Mouse (Mus musculus) embryonic facial prominence, embryonic 11.5 days (tissue): ENCODE results near the gene Acsl3. TPM values are rescaled to one million over a fixed set of nuclear protein-coding genes. Genes with fewer than 3 reads are reported as not detected.

Experiments
- ATAC-seq: fragments of 200-750 bp; cut with Nextera tagmentation; replicated peaks from 2 replicates; pipeline ENCODE4 v1.8.0; 2017; ENCODE audit warnings: low read depth; ENCODE audit not compliant: insufficient number of reproducible peaks, low FRiP score, low TSS enrichment
- DNase-seq: peaks from one replicate; pipeline ENCODE4 v3.0.0-alpha.2; 2015; ENCODE audit warnings: low spot score
- H3K27ac ChIP-seq: fragments of 300-500 bp; sonication (generic); replicated peaks from 2 replicates; pipeline ENCODE4 v1.5.1; 2014; ENCODE audit warnings: mild to moderate bottlenecking, low read depth, low read length, control low read depth
- H3K27me3 ChIP-seq: fragments of 300-500 bp; sonication (generic); 2 replicates; pipeline ENCODE4 v1.6.1; 2014; ENCODE audit warnings: mild to moderate bottlenecking, low read length, moderate library complexity, mixed read lengths; ENCODE audit not compliant: control insufficient read depth, insufficient read depth
- H3K36me3 ChIP-seq: fragments of 300-500 bp; sonication (generic); replicated peaks from 2 replicates; pipeline ENCODE4 v1.6.1; 2014; ENCODE audit warnings: low read depth, mild to moderate bottlenecking, low read length, moderate library complexity, mixed read lengths; ENCODE audit not compliant: control insufficient read depth, insufficient read depth
- H3K4me1 ChIP-seq: fragments of 300-500 bp; sonication (generic); 2 replicates; pipeline ENCODE4 v1.6.1; 2014; ENCODE audit warnings: low read length, mixed read lengths; ENCODE audit not compliant: control insufficient read depth, insufficient read depth
- H3K4me2 ChIP-seq: fragments of 300-500 bp; sonication (generic); 2 replicates; pipeline ENCODE4 v1.6.1; 2014; ENCODE audit warnings: low read depth, mild to moderate bottlenecking, control low read depth, low read length, moderate library complexity
- H3K4me3 ChIP-seq: fragments of 300-500 bp; sonication (generic); 2 replicates; pipeline ENCODE4 v1.5.1; 2014; ENCODE audit warnings: low read depth, low read length, control low read depth
- H3K9ac ChIP-seq: fragments of 300-500 bp; sonication (generic); replicated peaks from 2 replicates; pipeline ENCODE4 v1.6.1; 2014; ENCODE audit warnings: mild to moderate bottlenecking, control low read depth, low read length
- H3K9me3 ChIP-seq: fragments of 300-500 bp; sonication (generic); replicated peaks from 2 replicates; pipeline ENCODE4 v1.6.1; 2016; ENCODE audit warnings: mild to moderate bottlenecking, low read length, inconsistent platforms, mixed read lengths; ENCODE audit not compliant: control insufficient read depth
- WGBS: fragments of 180-500 bp; shearing (Covaris S2); extraction: QIAGEN DNeasy Blood & Tissue Kit; methylation state at CpG from one replicate; pipeline ENCODE4 v1.1.7; 2014; 5-methylcytosine and 5-hydroxymethylcytosine counted together
- polyA plus RNA-seq: library from polyadenylated mRNA; unstranded; fragments of >200 nt; fragmentation: Nextera tagmentation; extraction: Ambion mirVana; gene quantifications from 2 replicates; pipeline ENCODE4 v1.2.1, GENCODE M21; 2014

The Acsl3 gene
- polyA plus RNA-seq, 1 experiment from 2014 or later: 112 TPM

DNA sequence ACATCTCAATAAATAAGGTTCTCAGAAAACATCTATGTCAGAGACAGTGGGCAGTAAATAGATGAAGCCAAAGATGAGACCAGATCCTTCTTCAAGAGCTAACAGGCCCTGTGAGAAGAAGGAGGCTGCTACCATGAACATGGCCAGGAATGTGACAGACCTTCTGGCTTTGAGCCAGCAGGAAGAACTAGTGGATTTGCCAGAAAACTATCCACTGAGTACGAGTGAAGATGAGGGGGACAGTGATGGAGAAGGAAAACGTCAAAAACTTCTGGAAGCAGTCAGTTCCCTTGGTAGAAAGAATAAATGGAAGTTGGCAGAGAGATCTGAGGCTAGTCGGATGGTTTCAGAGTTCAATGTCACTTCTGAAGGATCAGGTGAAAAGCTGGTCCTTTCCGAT, 6.7 kb downstream of the Acsl3 start:
- no peak for DNase-seq
- WGBS: 89% methylated on average over 4 of the region's 4 CpGs
- H3K4me2 ChIP-seq: no peak overlapping the region

DNA sequence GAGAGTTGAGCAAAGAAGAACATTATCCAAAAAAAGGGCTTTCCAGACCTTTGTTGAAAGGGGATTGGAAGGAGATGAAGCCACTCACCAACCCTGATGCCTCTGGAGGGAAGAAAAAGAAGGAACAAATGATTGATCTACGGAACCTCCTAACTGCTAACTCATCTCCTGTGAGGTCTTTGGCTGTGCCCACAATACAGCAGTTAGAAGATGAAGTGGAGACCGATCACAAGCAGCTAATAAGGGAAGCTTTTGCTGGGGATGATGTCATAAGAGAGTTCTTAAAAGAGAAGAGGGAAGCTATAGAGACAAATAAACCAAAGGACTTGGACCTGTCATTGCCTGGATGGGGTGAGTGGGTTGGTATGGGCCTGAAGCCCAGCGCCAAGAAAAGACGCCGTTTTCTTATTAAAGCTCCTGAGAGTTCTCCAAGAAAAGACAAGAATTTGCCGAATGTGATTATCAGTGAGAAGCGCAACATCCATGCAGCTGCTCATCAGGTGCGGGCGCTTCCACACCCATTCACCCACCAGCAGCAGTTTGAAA, 8.4 kb downstream of the Acsl3 start:
- no peak overlapping the region for H3K4me2 ChIP-seq
- H3K4me1 ChIP-seq: no peaks in the 10 kb centered on the region
- H3K4me3 ChIP-seq: no peak overlapping the region
- H3K9ac ChIP-seq: no peak overlapping the region
- no peak for DNase-seq
- WGBS: 95% methylated on average over 9 of the region's 9 CpGs
- no peak for ATAC-seq
- no peaks in the 10 kb centered on the region for H3K9me3 ChIP-seq
- no peak overlapping the region for H3K27ac ChIP-seq
- peaks cover 5% of the 10 kb centered on the region for H3K36me3 ChIP-seq
- no peaks in the 10 kb centered on the region for H3K27me3 ChIP-seq

More for the DNA sequence above, 6.7 kb downstream of the Acsl3 start:
- H3K4me3 ChIP-seq: no peak overlapping the region
- no peak overlapping the region for H3K9ac ChIP-seq
- H3K4me1 ChIP-seq: no peaks in the 10 kb centered on the region
- H3K27me3 ChIP-seq: no peaks in the 10 kb centered on the region
- ATAC-seq: no peak
- H3K9me3 ChIP-seq: no peaks in the 10 kb centered on the region
- no peak overlapping the region for H3K27ac ChIP-seq
- peaks cover 5% of the 10 kb centered on the region for H3K36me3 ChIP-seq

DNA sequence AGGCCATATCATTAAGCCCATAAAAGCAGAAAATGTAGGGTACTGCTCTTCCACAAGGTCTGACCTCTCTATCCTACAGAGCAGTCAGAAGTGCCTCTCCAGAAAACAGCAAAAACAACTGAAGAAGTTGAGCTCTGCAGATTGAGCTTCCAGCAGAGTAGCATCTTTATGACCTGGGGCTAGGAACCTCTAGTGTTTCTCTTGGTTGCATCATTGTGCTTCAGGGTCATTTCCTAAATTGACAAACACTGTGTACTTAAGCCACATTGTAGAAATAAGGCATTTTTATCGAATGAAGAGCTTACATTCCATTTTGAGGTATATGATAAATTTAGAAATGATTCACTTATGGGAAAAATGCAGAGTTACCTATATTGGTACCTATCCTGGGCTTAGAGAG, 9.0 kb downstream of the Acsl3 start:
- Histone ChIP-seq H3K9ac (no peak overlapping the region), H3K4me1 (no peaks in the 10 kb centered on the region), H3K27ac (no peak overlapping the region), H3K4me2 (no peak overlapping the region), H3K9me3 (no peaks in the 10 kb centered on the region), H3K4me3 (no peak overlapping the region), H3K27me3 (no peaks in the 10 kb centered on the region), H3K36me3 (peaks cover 5% of the 10 kb centered on the region)
- 93% methylated on average over 1 of the region's 1 CpGs for WGBS
- no peak for DNase-seq
- no peak for ATAC-seq

DNA sequence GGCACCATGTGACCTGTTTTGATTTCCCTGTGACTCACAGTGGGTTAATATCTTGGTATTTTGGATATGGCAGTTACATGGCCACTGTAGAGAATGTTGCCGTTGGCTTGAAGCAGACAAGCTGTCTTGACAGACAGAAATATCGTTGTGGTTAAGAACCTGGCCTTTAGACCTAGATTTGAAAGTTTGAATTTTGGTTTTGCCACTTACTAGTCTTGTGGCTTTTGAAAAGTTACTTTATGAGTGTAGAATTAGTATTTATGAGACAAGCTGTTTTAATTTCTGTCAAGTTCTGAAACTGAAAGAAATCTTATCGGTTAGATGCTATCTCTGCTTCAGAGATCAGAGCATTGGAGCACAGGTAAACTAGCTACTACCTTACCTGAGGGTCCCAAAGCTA, 24.7 kb downstream of the Acsl3 start:
- no peak overlapping the region for H3K9ac ChIP-seq
- H3K4me1 ChIP-seq: no peaks in the 10 kb centered on the region
- WGBS: 92% methylated on average over 3 of the region's 3 CpGs
- no peak for DNase-seq
- no peak overlapping the region for H3K27ac ChIP-seq
- ATAC-seq: no peak
- no peaks in the 10 kb centered on the region for H3K9me3 ChIP-seq
- no peaks in the 10 kb centered on the region for H3K27me3 ChIP-seq
- no peak overlapping the region for H3K4me3 ChIP-seq
- no peak overlapping the region for H3K4me2 ChIP-seq
- no peaks in the 10 kb centered on the region for H3K36me3 ChIP-seq

DNA sequence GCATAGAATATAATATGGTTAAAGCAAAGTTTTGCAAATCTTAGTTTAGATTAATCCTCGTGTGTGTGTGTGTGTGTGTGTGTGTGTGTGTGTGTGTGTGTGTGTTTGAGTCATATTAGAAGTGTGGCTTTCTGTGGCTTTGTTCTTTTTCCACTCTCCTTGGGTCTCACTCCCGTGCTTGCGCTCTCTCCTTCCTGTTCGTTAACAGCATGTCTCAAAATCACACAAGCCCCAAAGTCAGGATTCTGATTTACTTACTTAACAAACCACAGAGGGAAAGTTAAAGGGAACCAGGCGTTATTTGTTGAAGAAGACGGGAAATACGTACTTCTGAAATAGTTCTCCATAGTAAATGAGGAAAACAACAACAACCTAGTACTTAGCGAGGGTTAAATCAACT, 26.5 kb downstream of the Acsl3 start:
- Histone ChIP-seq H3K4me1 (no peaks in the 10 kb centered on the region), H3K4me2 (no peak overlapping the region), H3K4me3 (no peak overlapping the region), H3K9me3 (no peaks in the 10 kb centered on the region), H3K36me3 (no peaks in the 10 kb centered on the region; the same call in 1 of the 2 replicates), H3K9ac (no peak overlapping the region), H3K27me3 (no peaks in the 10 kb centered on the region), H3K27ac (no peak overlapping the region)
- DNase-seq: no peak
- ATAC-seq: no peak
- 89% methylated on average over 8 of the region's 8 CpGs for WGBS

DNA sequence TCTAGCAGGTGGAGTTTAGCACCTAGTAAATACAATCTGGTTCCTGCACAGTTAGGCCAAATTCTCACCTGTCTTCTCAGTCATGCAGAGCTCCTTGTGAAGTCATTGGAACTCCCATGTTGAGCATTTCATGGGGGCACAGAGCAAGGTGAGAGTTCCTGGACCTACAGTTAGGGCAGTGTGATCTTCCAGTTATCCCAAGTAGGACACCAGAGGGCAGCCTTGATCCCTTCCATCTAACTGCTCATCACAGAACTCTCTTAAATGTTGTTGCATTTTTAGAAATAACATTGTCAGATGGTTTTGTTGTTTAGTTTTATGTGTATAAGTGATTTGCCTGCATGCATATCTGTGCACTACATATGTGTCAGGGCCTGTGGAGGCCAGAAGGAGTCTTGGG, 29.2 kb downstream of the Acsl3 start:
- ATAC-seq (no peak), DNase-seq (peak; percentile 28)
- Histone ChIP-seq H3K4me1 (no peaks in the 10 kb centered on the region), H3K9ac (no peak overlapping the region), H3K36me3 (no peaks in the 10 kb centered on the region; the same call in 1 of the 2 replicates), H3K27me3 (no peaks in the 10 kb centered on the region), H3K9me3 (no peaks in the 10 kb centered on the region), H3K4me3 (no peak overlapping the region), H3K27ac (no peak overlapping the region), H3K4me2 (no peak overlapping the region)

DNA sequence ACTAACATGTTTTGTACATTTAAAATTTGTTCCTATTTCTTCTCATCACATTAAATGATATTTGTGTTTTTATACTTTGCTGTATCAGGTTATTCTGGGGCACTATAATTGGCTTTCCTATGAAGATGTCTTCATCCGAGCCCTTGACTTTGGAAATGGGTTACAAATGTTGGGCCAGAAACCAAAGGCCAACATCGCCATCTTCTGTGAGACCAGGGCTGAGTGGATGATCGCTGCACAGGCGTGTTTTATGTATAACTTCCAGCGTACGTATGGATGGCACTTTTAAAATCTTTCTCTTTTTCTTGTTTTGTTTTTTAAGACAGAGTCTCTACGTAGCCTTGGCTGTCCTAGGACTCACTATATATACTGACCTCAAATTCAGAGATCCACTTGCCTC, 30.5 kb downstream of the Acsl3 start:
- no peak overlapping the region for H3K9ac ChIP-seq
- H3K36me3 ChIP-seq: peaks cover 1% of the 10 kb centered on the region; the same call in 1 of the 2 replicates
- no peaks in the 10 kb centered on the region for H3K27me3 ChIP-seq
- no peaks in the 10 kb centered on the region for H3K9me3 ChIP-seq
- no peaks in the 10 kb centered on the region for H3K4me1 ChIP-seq
- ATAC-seq (no peak), DNase-seq (peak; percentile 9)
- WGBS: 86% methylated on average over 7 of the region's 7 CpGs
- H3K4me2 ChIP-seq: no peak overlapping the region
- H3K27ac ChIP-seq: no peak overlapping the region
- no peak overlapping the region for H3K4me3 ChIP-seq

DNA sequence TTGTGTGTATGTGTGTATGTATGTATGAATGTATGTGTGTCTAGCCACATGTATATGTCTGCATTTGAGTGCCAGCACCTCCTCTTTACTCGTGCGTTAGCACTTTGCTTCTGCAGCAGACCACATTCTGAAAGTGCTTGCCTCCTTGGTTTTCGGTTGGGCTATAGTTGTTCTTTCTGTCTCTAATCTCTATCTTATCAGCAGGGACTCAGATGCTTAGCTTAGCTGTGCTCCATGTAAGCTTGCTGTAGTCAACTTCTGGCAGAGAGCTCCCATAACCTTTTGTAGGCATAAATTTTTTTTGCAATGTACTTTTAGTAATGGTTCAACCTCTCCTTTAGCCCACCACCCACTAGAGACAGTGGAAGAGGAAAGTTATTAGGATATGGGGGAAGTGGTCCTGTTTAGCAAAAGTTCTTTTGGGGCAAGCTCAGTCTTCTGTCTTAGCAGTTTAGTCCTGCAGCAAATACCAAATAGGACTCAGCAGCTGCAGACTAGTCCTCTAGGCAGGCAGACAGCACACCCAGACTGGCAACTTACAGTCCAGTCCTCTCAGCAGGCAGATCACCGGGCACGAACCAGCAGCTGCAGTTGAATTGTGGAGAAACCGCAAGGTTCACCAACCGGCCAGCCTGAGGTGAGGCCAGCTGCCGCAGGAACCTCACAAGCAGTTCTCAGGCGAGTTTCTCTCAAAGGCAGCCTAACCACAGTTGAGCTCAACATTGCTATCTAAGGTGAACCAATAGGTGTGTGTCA, 37.1 kb downstream of the Acsl3 start:
- Histone ChIP-seq H3K36me3 (peaks cover 5% of the 10 kb centered on the region), H3K27me3 (no peaks in the 10 kb centered on the region), H3K9me3 (no peaks in the 10 kb centered on the region), H3K9ac (no peak overlapping the region), H3K4me2 (no peak overlapping the region), H3K4me3 (no peak overlapping the region), H3K4me1 (no peaks in the 10 kb centered on the region), H3K27ac (no peak overlapping the region)
- WGBS: 93% methylated on average over 9 of the region's 9 CpGs
- ATAC-seq (no peak), DNase-seq (no peak)
